Mouse (Mus musculus) myocyte (in vitro differentiated cells): ENCODE results near the gene Nap1l1.

ENCODE experiments used
- CEBPB ChIP-seq: IDR thresholded peaks from 2 replicates; pipeline ENCODE4 v1.6.1; 2011; ENCODE audit warnings: mild to moderate bottlenecking, moderate library complexity; ENCODE audit not compliant: poor library complexity, insufficient read depth, severe bottlenecking
- E2F4 ChIP-seq: IDR thresholded peaks from one replicate; pipeline ENCODE4 v1.6.1; 2011; ENCODE audit warnings: mild to moderate bottlenecking, control low read depth, moderate library complexity; ENCODE audit not compliant: insufficient read depth
- MAX ChIP-seq: IDR thresholded peaks from one replicate; pipeline ENCODE4 v1.6.1; 2011; ENCODE audit warnings: low read depth, mild to moderate bottlenecking, control low read depth
- MYOD1 ChIP-seq, 3 experiments: IDR thresholded peaks; one replicate each; pipeline ENCODE4 v1.6.1; 2011; ENCODE audit warnings: control low read depth in 2 of 3, low read depth in 2 of 3, mild to moderate bottlenecking in 2 of 3, moderate library complexity in 1 of 3; ENCODE audit not compliant: insufficient read length in 2 of 3, control insufficient read depth in 1 of 3
- MYOG ChIP-seq, 3 experiments: IDR thresholded peaks; one replicate each; pipeline ENCODE4 v1.6.1; 2011; ENCODE audit warnings: control low read depth in 2 of 3, low read depth in 2 of 3, mild to moderate bottlenecking in 2 of 3; ENCODE audit not compliant: insufficient read length in 2 of 3, control insufficient read depth in 1 of 3, insufficient read depth in 1 of 3
- POLR2A ChIP-seq: IDR thresholded peaks from one replicate; pipeline ENCODE4 v1.6.1; 2011; ENCODE audit warnings: low read depth, mild to moderate bottlenecking, control low read depth, moderate library complexity; ENCODE audit not compliant: insufficient read length
- POLR2AphosphoS2 ChIP-seq: IDR thresholded peaks from one replicate; pipeline ENCODE4 v1.6.1; 2011; ENCODE audit warnings: low read depth, control low read depth; ENCODE audit not compliant: insufficient read length
- REST ChIP-seq: IDR thresholded peaks from one replicate; pipeline ENCODE4 v1.6.1; 2011; ENCODE audit warnings: mild to moderate bottlenecking, control low read depth, moderate library complexity; ENCODE audit not compliant: insufficient read depth, insufficient read length
- SRF ChIP-seq: IDR thresholded peaks from one replicate; pipeline ENCODE4 v1.6.1; 2011; ENCODE audit warnings: low read depth; ENCODE audit not compliant: control insufficient read depth, insufficient read length
- TCF12 ChIP-seq: IDR thresholded peaks from one replicate; pipeline ENCODE4 v1.6.1; 2011; ENCODE audit warnings: mild to moderate bottlenecking, control low read depth; ENCODE audit not compliant: poor library complexity, insufficient read depth, severe bottlenecking
- TCF3 ChIP-seq: IDR thresholded peaks from one replicate; pipeline ENCODE4 v1.6.1; 2011; ENCODE audit warnings: low read depth, control low read depth; ENCODE audit not compliant: insufficient read length
- USF1 ChIP-seq: IDR thresholded peaks from one replicate; pipeline ENCODE4 v1.6.1; 2011; ENCODE audit warnings: low read depth, mild to moderate bottlenecking, control low read depth, moderate library complexity

- TF ChIP-seq TCF3 = no peak
- no peak for TF ChIP-seq POLR2A
- TF ChIP-seq POLR2AphosphoS2 = no peak
- no peak for TF ChIP-seq TCF12
- TF ChIP-seq CEBPB = no peak
- TF ChIP-seq MYOD1 (IDR thresholded peaks at IDR 0.05; ENCODE audit: control insufficient read depth in 1 of 3, insufficient read length in 2 of 3, low read depth in 2 of 3) = no peak
- TF ChIP-seq E2F4 = no peak
- no peak for TF ChIP-seq MAX
- peak; percentile 42 for TF ChIP-seq USF1
- TF ChIP-seq MYOG (IDR thresholded peaks at IDR 0.05; ENCODE audit: control insufficient read depth in 1 of 3, insufficient read depth in 1 of 3, insufficient read length in 2 of 3, low read depth in 2 of 3) = no peak
- no peak for TF ChIP-seq SRF
- no peak for TF ChIP-seq REST
Observed at GRCm38 (mm10) chr10:111479599-111479998, 6.6 kb downstream of the Nap1l1 start.
